Mouse (Mus musculus) erythroblast, embryonic 14.5 days (primary cell): Measurements from ENCODE around the gene Golga4. TPM values are rescaled to one million over a fixed set of nuclear protein-coding genes. Genes with fewer than 3 reads are reported as not detected.

Source experiments
- H3K27me3 ChIP-seq: 2 replicates; pipeline ENCODE4 v1.6.1; 2012; ENCODE audit warnings: inconsistent platforms; ENCODE audit not compliant: control insufficient read depth
- H3K36me3 ChIP-seq: 2 replicates; pipeline ENCODE4 v1.6.1; 2012; ENCODE audit warnings: mild to moderate bottlenecking, inconsistent platforms; ENCODE audit not compliant: control insufficient read depth
- H3K4me1 ChIP-seq: 2 replicates; pipeline ENCODE4 v1.6.1; 2012; ENCODE audit warnings: inconsistent platforms; ENCODE audit not compliant: control insufficient read depth
- H3K4me3 ChIP-seq: replicated peaks from 2 replicates; pipeline ENCODE3; 2012; ENCODE audit warnings: moderate library complexity, mild to moderate bottlenecking, inconsistent platforms
- H3K9me3 ChIP-seq: 2 replicates; pipeline ENCODE4 v1.6.1; 2012; ENCODE audit warnings: low read length, inconsistent platforms, mixed read lengths; ENCODE audit not compliant: control insufficient read depth
- GATA1 ChIP-seq: IDR thresholded peaks from 2 replicates; pipeline ENCODE4 v1.6.1; 2012; ENCODE audit warnings: low read length, inconsistent platforms, mixed read lengths
- TAL1 ChIP-seq: IDR thresholded peaks from 3 replicates; pipeline ENCODE4 v1.6.1; 2012; ENCODE audit warnings: low read length, inconsistent platforms, mixed read lengths
- polyA plus RNA-seq: library from polyadenylated mRNA; stranded (reverse); fragments of >175 nt; gene quantifications from 2 replicates; pipeline ENCODE4 v1.2.3, GENCODE M21; 2012

Gene Golga4
- polyA plus RNA-seq, 1 experiment: 0.88 TPM

DNA sequence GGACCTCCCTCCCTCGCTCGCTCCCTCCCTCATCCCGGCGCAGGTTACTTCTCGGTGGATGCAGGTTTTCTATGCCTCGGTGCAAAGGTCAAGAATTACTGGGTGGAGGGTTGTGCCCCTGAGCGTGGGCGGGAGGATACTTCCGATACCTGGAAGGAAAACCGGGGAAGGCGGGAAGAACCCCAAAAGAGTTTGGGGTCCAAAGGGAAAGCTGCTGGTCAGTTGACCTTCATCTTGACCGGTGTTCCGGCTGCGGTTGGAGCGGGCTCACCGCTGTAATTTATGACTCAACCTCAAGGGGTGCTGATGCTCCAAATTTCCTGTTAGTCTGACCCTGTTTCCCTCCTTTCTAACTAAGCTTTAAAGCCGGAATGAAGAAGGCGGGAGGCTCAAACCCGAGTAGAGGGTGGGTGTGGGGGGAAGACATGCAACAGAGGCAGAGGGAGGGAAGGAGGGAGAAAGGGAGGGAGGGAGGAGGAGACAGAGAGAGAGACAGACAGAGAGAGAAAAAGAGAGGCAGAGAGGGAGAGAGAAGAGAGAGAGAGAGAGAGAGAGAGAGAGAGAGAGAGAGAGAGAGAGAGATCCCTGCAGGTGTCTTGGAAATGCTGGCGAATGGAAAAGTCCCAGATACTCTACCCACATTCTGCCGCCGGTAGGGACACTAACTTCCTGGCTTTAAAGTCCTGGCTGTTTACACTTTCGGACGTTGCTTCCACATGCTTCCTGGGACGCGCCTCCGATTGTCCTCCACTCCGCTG, 17.8 kb upstream of the Golga4 start:
- Histone ChIP-seq H3K36me3 (no peaks in the 10 kb centered on the region), H3K4me3 (no peak overlapping the region)

DNA sequence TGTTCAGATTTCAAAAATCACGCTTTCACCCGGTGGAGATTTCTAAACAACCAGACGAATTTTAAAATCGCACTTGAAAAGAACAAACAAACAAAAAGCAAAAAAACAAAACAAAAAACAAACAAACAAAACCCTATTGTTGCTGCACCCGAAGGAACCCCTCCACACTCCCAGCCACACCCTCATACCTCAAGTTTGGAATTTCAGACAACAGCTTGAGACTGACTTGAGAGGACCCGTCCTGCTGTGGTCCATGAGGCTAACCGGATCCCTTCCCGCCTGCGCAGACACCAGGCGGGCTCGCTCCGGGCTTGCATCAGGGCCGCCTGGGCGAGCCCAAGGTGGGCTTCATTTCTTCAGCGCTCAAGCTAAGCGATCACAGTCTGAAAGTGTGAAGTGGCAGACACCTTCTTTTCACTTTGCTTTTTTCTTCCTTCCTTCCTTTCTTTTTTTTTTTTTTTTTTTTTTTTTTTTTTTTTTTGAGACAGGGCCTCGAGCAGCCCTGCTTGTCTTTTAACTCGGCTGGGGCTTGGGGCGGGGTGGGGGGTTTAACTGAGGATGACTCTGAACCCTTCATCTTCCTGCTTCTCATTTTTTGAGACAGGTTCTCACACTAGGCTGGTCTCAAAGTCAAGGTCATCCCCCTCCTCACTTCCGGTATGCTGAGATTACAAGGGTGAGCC, 17.0 kb upstream of the Golga4 start:
- Histone ChIP-seq H3K27me3 (peaks cover 83% of the 10 kb centered on the region), H3K4me3 (no peak overlapping the region), H3K9me3 (no peaks in the 10 kb centered on the region; the same call in 1 of the 2 replicates), H3K4me1 (no peaks in the 10 kb centered on the region), H3K36me3 (no peaks in the 10 kb centered on the region)
- TF ChIP-seq TAL1 (no peak), GATA1 (no peak)

More for the DNA sequence above, 17.8 kb upstream of the Golga4 start:
- Histone ChIP-seq H3K9me3 (no peaks in the 10 kb centered on the region; the same call in 1 of the 2 replicates), H3K27me3 (peaks cover 87% of the 10 kb centered on the region), H3K4me1 (no peaks in the 10 kb centered on the region)
- no peak for TF ChIP-seq TAL1
- no peak for TF ChIP-seq GATA1

DNA sequence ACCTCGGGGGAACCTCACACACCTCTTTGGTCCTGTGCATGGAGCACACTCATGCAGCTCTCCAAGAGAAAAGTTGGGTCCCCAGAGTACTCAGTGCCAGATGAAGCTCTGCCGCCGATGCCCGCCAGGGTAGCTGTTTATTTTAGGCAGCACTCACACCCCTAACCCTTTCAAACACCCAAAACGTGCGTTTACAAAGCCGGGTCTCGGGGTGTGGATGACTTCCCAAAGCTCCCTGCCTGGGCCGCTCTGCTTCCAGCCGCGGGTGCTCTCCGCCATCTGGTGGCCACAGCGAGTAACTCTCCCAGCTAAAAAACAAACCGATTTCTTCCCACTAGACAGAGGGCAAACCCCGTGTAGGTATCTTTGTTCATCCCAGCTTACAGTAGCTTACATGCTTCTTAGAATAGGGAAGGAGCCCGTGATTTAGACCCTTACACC, 16.5 kb upstream of the Golga4 start:
- Histone ChIP-seq H3K27me3 (peaks cover 77% of the 10 kb centered on the region), H3K36me3 (no peaks in the 10 kb centered on the region), H3K9me3 (peaks cover 3% of the 10 kb centered on the region; the same call in 1 of the 2 replicates), H3K4me1 (no peaks in the 10 kb centered on the region), H3K4me3 (no peak overlapping the region)
- TF ChIP-seq TAL1: no peak
- TF ChIP-seq GATA1: no peak

DNA sequence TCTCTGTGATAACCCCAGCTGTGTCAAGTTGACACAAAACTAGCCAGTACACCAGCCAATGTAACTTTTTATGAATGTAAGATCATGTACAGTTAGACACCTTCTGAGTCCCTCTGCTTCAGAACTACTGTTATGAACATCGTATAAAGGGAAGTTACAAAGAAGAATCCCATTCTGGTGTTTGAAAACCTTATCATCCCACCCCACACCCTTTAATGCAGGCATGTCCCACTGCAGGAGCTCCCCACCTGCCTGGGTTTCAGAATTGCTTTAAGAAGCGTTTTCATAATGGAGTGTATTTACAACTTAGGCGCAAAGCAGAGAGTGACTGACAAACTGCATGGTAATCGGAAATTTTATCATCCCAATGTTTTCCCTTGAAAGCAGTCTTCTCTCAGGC, 14.9 kb upstream of the Golga4 start:
- H3K27me3 ChIP-seq: peaks cover 61% of the 10 kb centered on the region
- TF ChIP-seq TAL1 (no peak), GATA1 (no peak)
- peaks cover 8% of the 10 kb centered on the region for H3K4me1 ChIP-seq

DNA sequence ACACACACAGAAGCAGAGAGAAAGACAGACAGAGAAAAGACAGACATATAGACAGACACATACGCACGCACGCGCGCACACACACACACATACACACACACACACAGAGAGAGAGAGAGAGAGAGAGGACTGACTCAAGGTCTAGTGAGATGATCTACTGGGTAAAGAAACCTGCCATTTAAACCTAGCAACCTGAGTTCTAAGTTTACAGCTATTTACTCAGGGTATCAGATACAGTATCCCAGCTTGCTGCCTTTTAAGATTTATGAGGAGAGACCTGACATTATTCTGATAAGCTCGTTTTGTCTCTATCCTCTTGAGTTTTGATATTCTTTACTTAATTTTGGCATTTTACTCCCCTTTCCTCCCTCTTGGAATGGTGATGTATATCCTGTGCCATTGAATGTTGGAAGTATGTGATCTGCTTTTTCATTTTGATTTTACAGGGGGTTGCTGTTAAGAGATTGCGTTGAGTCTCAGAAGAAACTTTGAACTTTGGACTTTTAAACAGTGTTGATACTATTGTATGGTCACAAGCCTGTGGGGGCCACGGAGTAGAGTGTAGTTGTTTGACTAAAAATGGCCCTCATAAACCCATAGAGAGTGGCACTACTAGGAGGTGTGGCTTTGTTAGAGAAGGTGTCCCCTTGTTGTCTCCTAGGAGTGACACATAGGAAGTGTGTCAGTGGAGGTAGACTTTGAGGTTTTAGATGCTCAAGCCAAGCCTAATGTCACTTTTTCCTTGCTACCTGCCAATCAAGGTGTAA, 13.0 kb upstream of the Golga4 start:
- Histone ChIP-seq H3K4me3 (no peak overlapping the region), H3K27me3 (peaks cover 42% of the 10 kb centered on the region), H3K36me3 (no peaks in the 10 kb centered on the region), H3K9me3 (peaks cover 3% of the 10 kb centered on the region; the same call in 1 of the 2 replicates), H3K4me1 (peaks cover 18% of the 10 kb centered on the region)
- TF ChIP-seq TAL1 (no peak), GATA1 (no peak)

More for the DNA sequence above, 14.9 kb upstream of the Golga4 start:
- Histone ChIP-seq H3K4me3 (no peak overlapping the region), H3K9me3 (peaks cover 3% of the 10 kb centered on the region; the same call in 1 of the 2 replicates), H3K36me3 (no peaks in the 10 kb centered on the region)

DNA sequence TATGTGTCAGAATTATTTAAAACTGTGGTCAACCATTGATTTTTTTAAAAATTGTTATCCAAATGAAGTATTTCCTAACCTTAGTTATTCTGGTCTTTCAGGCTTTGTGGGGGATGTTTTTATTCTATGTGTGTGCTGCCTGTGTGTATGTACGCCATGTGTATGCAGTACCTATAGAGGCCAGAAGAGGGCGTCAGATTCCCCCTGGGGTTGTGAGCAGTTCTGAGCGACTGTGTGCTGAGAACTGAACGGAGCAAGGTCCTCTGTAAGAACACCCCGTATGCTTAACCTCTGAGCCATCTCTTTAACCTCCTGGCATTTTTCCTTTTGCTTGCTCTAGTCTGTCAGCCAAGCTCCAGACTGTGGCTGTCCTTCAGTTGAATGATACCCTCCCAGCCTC, 12.0 kb upstream of the Golga4 start:
- H3K4me1 ChIP-seq: peaks cover 18% of the 10 kb centered on the region
- H3K9me3 ChIP-seq: peaks cover 3% of the 10 kb centered on the region; the same call in 1 of the 2 replicates
- peaks cover 37% of the 10 kb centered on the region for H3K27me3 ChIP-seq
- H3K4me3 ChIP-seq: no peak overlapping the region
- TF ChIP-seq TAL1: no peak
- no peak for TF ChIP-seq GATA1
- no peaks in the 10 kb centered on the region for H3K36me3 ChIP-seq

DNA sequence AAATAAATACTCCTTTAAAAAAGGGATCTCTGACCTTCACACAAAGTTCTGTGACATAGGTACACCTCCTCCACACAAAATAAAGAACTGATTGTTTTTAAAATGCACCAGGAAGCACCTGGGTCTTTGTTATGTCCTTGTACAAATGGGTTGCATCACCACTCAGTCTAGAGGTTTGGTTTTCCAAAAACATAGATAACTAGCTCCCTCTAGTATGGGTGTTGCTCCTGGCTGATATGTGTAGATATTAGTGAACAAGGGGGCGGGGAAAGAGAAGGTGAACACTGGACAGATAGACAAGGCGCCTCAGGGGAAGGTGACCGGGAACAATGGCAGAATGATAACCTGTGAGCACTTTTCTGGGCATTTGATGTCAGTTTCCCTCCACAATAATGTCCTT, 10.1 kb upstream of the Golga4 start:
- TF ChIP-seq TAL1: no peak
- no peak for TF ChIP-seq GATA1
- no peak overlapping the region for H3K4me3 ChIP-seq
- H3K4me1 ChIP-seq: peaks cover 18% of the 10 kb centered on the region
- H3K27me3 ChIP-seq: peaks cover 20% of the 10 kb centered on the region
- no peaks in the 10 kb centered on the region for H3K36me3 ChIP-seq
- H3K9me3 ChIP-seq: peaks cover 3% of the 10 kb centered on the region; the same call in 1 of the 2 replicates

DNA sequence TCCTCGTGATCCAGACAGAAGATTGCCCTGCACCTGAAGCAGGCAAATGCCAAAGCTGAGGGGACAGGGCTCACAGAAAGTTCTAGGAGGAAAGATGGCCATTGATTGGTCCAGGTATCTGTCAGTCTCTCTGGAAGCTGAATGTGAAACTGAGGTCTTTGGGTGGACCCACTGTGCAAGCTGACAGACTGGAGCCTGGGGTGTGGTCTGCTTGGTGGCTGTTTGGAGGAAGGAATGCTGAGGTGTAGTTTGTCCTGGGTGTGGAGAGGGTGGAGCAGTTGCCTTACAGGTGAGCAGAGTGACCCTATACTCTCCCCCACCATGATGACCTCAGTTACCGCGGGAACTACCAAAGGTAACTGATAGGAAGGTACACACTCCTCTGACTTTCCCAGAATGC, 9.1 kb upstream of the Golga4 start:
- H3K27me3 ChIP-seq: peaks cover 11% of the 10 kb centered on the region
- H3K4me1 ChIP-seq: peaks cover 18% of the 10 kb centered on the region
- TF ChIP-seq GATA1 (no peak), TAL1 (no peak)
- no peak overlapping the region for H3K4me3 ChIP-seq
- H3K9me3 ChIP-seq: peaks cover 3% of the 10 kb centered on the region; the same call in 1 of the 2 replicates
- H3K36me3 ChIP-seq: no peaks in the 10 kb centered on the region
